Mouse (Mus musculus): ENCODE measurements around the gene Traf7.

GRCm38 (mm10) chr17:24475586-24475985 lies 52.2 kb downstream of the Traf7 start:
- TF ChIP-seq POLR2A (IDR thresholded peaks at IDR 0.05; ENCODE audit: low read depth, low read length): no peak
- TF ChIP-seq CTCF (conservative IDR thresholded peaks at IDR 0.05 in 1 of 2, IDR thresholded peaks at IDR 0.05 in 1 of 2; ENCODE audit: low read depth in 2 of 2, low read length in 2 of 2): no peak
- no peak for TF ChIP-seq POLR2AphosphoS2 (IDR thresholded peaks at IDR 0.05; ENCODE audit: low read depth, low read length)
- TF ChIP-seq MAX (IDR thresholded peaks at IDR 0.05; ENCODE audit: low read length): no peak
- TF ChIP-seq ZKSCAN1 (IDR thresholded peaks at IDR 0.05; ENCODE audit: borderline replicate concordance, low read depth, low read length): no peak
- no peak for TF ChIP-seq SMC3 (IDR thresholded peaks at IDR 0.05; ENCODE audit: low read depth, low read length)
- no peak for TF ChIP-seq MAFK (IDR thresholded peaks at IDR 0.05; ENCODE audit: insufficient replicate concordance, low read length)
- no peak for TF ChIP-seq TBP (conservative IDR thresholded peaks at IDR 0.05; ENCODE audit: low read depth, low read length)
- TF ChIP-seq ZC3H11A (IDR thresholded peaks at IDR 0.05; ENCODE audit: low read depth, low read length): no peak
